Mouse (Mus musculus) spleen, adult 2 months (tissue): ENCODE data around the gene Runx2. TPM values are rescaled to one million over a fixed set of nuclear protein-coding genes. Genes with fewer than 3 reads are reported as not detected.

Experiments
- DNase-seq, 2 experiments: peaks; one replicate each; pipeline versions ENCODE4 v3.0.0 to v3.0.0-alpha.2; 2012 to 2021; ENCODE audit warnings: low spot score in 2 of 2, low read depth in 1 of 2
- H3K27ac ChIP-seq: fragments of 200-500 bp; 2 replicates; pipeline ENCODE4 v1.5.1; 2012; ENCODE audit warnings: low read length, inconsistent platforms; ENCODE audit not compliant: insufficient read depth
- H3K27me3 ChIP-seq: fragments of 200-500 bp; 2 replicates; pipeline ENCODE4 v1.6.1; 2012; ENCODE audit warnings: mild to moderate bottlenecking, moderate library complexity, low read length, inconsistent platforms; ENCODE audit not compliant: control insufficient read depth, insufficient read depth
- H3K36me3 ChIP-seq: fragments of 200-500 bp; 2 replicates; pipeline ENCODE4 v1.6.1; 2012; ENCODE audit warnings: mild to moderate bottlenecking, low read length, inconsistent platforms; ENCODE audit not compliant: control insufficient read depth, insufficient read depth
- H3K4me1 ChIP-seq: fragments of 200-500 bp; 2 replicates; pipeline ENCODE4 v1.6.1; 2011; ENCODE audit warnings: inconsistent platforms; ENCODE audit not compliant: control insufficient read depth, insufficient read depth, insufficient read length
- H3K4me3 ChIP-seq: fragments of 200-500 bp; 2 replicates; pipeline ENCODE4 v1.5.1; 2011; ENCODE audit warnings: mild to moderate bottlenecking, inconsistent platforms; ENCODE audit not compliant: insufficient read depth, insufficient read length; ENCODE audit errors: extremely low read depth
- CTCF ChIP-seq: fragments of 200-500 bp; IDR thresholded peaks from 2 replicates; pipeline ENCODE4 v1.5.1; 2011; ENCODE audit warnings: mild to moderate bottlenecking, inconsistent platforms; ENCODE audit not compliant: insufficient read depth, insufficient read length, insufficient replicate concordance; ENCODE audit errors: extremely low read depth
- POLR2A ChIP-seq: fragments of 200-500 bp; IDR thresholded peaks from 2 replicates; pipeline ENCODE4 v1.6.1; 2011; ENCODE audit warnings: low read depth, low read length, inconsistent platforms
- WGBS: fragments of 180-500 bp; shearing (Covaris S2); methylation state at CpG from one replicate; pipeline ENCODE4 v1.1.7; 2018; 5-methylcytosine and 5-hydroxymethylcytosine counted together
- polyA plus RNA-seq: library from polyadenylated mRNA; depleted of rRNA; stranded (reverse); fragments of >200 nt; gene quantifications from 2 replicates; pipeline ENCODE4 v1.2.3, GENCODE M21; 2012

Gene Runx2
- polyA plus RNA-seq, 1 experiment = 11.1 TPM

GRCm38 (mm10) chr17:44504794-44505317, 309.7 kb downstream of the Runx2 start:
- TF ChIP-seq CTCF = no peak
- TF ChIP-seq POLR2A = no peak
- no peaks in the 10 kb centered on the region for H3K27me3 ChIP-seq
- H3K4me3 ChIP-seq = no peak overlapping the region
- no peaks in the 10 kb centered on the region for H3K4me1 ChIP-seq
- WGBS = 89% methylated on average over 10 of the region's 10 CpGs
- no peak for DNase-seq
- no peaks in the 10 kb centered on the region for H3K36me3 ChIP-seq
- H3K27ac ChIP-seq = no peak overlapping the region

- Histone ChIP-seq H3K27ac (no peak overlapping the region), H3K27me3 (no peaks in the 10 kb centered on the region), H3K4me1 (no peaks in the 10 kb centered on the region), H3K36me3 (no peaks in the 10 kb centered on the region), H3K4me3 (no peak overlapping the region)
- WGBS = 94% methylated on average over 5 of the region's 5 CpGs
- no peak for DNase-seq
- TF ChIP-seq POLR2A (no peak), CTCF (no peak)
Measured at GRCm38 (mm10) chr17:44502176-44502575, 312.4 kb downstream of the Runx2 start.

- 93% methylated on average over 11 of the region's 11 CpGs for WGBS
- no peak overlapping the region for H3K27ac ChIP-seq
- H3K36me3 ChIP-seq = no peaks in the 10 kb centered on the region
- DNase-seq = no peak
- no peak overlapping the region for H3K4me3 ChIP-seq
- no peak for TF ChIP-seq CTCF
- TF ChIP-seq POLR2A = no peak
- no peaks in the 10 kb centered on the region for H3K4me1 ChIP-seq
- H3K27me3 ChIP-seq = no peaks in the 10 kb centered on the region
Measured at GRCm38 (mm10) chr17:44500306-44500899, 314.2 kb downstream of the Runx2 start.

GRCm38 (mm10) chr17:44490164-44490794, 324.3 kb downstream of the Runx2 start:
- Histone ChIP-seq H3K4me3 (no peak overlapping the region), H3K27me3 (no peaks in the 10 kb centered on the region), H3K4me1 (no peaks in the 10 kb centered on the region), H3K36me3 (no peaks in the 10 kb centered on the region), H3K27ac (no peak overlapping the region)
- 38% methylated on average over 11 of the region's 11 CpGs for WGBS
- no peak for DNase-seq
- TF ChIP-seq POLR2A (no peak), CTCF (no peak)

- H3K36me3 ChIP-seq = no peaks in the 10 kb centered on the region
- TF ChIP-seq CTCF (no peak), POLR2A (no peak)
- WGBS = 85% methylated on average over 6 of the region's 6 CpGs
Measured at GRCm38 (mm10) chr17:44489346-44489745, 325.3 kb downstream of the Runx2 start.

GRCm38 (mm10) chr17:44487514-44488244, 326.9 kb downstream of the Runx2 start:
- Histone ChIP-seq H3K27ac (no peak overlapping the region), H3K36me3 (no peaks in the 10 kb centered on the region), H3K4me3 (no peak overlapping the region), H3K4me1 (no peaks in the 10 kb centered on the region), H3K27me3 (no peaks in the 10 kb centered on the region)
- TF ChIP-seq POLR2A = no peak
- WGBS = 86% methylated on average over 10 of the region's 10 CpGs
- no peak for DNase-seq

More at GRCm38 (mm10) chr17:44489346-44489745, 325.3 kb downstream of the Runx2 start:
- Histone ChIP-seq H3K4me1 (no peaks in the 10 kb centered on the region), H3K27ac (no peak overlapping the region), H3K4me3 (no peak overlapping the region), H3K27me3 (no peaks in the 10 kb centered on the region)
- DNase-seq = no peak
